ENCODE assay signal across 28 mouse cellular contexts in the genomic region with DNA sequence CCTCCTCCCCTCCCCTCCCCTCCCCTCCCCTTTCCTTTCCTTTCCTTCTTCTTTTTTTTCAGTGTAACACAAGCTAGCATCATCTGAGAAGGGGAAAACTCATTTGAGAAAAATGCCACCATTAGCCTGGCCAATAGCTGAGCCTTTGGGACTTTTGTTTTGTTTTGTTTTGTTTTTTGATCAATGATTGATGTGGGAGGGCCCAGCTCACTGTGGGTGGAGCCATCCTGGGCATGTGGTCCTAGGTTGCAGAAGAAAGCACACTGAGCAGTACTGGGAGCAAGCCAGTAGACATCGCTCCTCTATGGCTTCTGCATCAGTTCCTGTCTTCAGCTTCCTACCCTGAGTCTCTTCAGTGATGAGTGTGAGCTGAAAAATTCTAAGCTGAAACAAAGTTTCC. TPM values are rescaled to one million over a fixed set of nuclear protein-coding genes. Genes with fewer than 3 reads are reported as not detected.
"Had no signal": no experiment of that assay in that cellular context is flagged by ENCODE, and none has a peak within 500 bp of the region (broad histone marks: within the 10 kb centered on the region; RNA-seq: fewer than 3 reads in every experiment).

No protein-coding gene starts in this region.

- DNase-seq: gastrocnemius, postnatal 14 days; gastrocnemius, postnatal 36 days; heart, adult 11 months; heart, adult 2 months; heart, postnatal 14 days; heart, postnatal 36 days; kidney, adult 11 months; kidney, adult 2 months; kidney, adult 9 months; kidney, postnatal 14 days; layer of hippocampus, adult 9-11 months; layer of hippocampus, postnatal 36 days; left cerebral cortex, postnatal 4 days had no signal

- H3K4me2 ChIP-seq: heart, embryonic 11.5 days; heart, embryonic 13.5 days; heart, embryonic 15.5 days; hindbrain, embryonic 13.5 days; hindbrain, embryonic 15.5 days; kidney, embryonic 15.5 days; limb, embryonic 13.5 days; limb, embryonic 15.5 days; liver, embryonic 12.5 days had no signal

- ATAC-seq: hindbrain, postnatal 0 days; intestine, embryonic 16.5 days; liver, embryonic 12.5 days had no signal

- H3K27ac ChIP-seq: heart, adult 2 months; heart, embryonic 13.5 days; heart, embryonic 15.5 days; hindbrain, embryonic 13.5 days; hindbrain, embryonic 15.5 days; hindbrain, postnatal 0 days; kidney, embryonic 15.5 days; kidney, postnatal 0 days; limb, embryonic 13.5 days; limb, embryonic 15.5 days; liver, embryonic 12.5 days; liver, embryonic 14.5 days had no signal

- H3K27me3 ChIP-seq: heart, embryonic 15.5 days; hindbrain, embryonic 15.5 days; kidney, embryonic 15.5 days; limb, embryonic 13.5 days; limb, embryonic 15.5 days; liver, embryonic 12.5 days had no signal

- H3K4me1 ChIP-seq: heart, embryonic 13.5 days; hindbrain, embryonic 13.5 days; kidney, embryonic 15.5 days; limb, embryonic 13.5 days; liver, embryonic 12.5 days had no signal

- H3K9me3 ChIP-seq: heart, embryonic 13.5 days; heart, embryonic 15.5 days; hindbrain, embryonic 13.5 days; hindbrain, embryonic 15.5 days; kidney, embryonic 15.5 days; limb, embryonic 13.5 days; limb, embryonic 15.5 days; liver, embryonic 12.5 days had no signal

- H3K4me3 ChIP-seq: heart, adult 2 months; heart, embryonic 13.5 days; heart, embryonic 15.5 days; hindbrain, embryonic 13.5 days; hindbrain, embryonic 15.5 days; kidney, embryonic 15.5 days; limb, embryonic 13.5 days; limb, embryonic 15.5 days; liver, embryonic 12.5 days had no signal

- H3K9ac ChIP-seq: heart, embryonic 13.5 days; heart, embryonic 15.5 days; hindbrain, embryonic 13.5 days; hindbrain, embryonic 15.5 days; kidney, embryonic 15.5 days; limb, embryonic 13.5 days; limb, embryonic 15.5 days; liver, embryonic 12.5 days; liver, embryonic 14.5 days had no signal

- H3K36me3 ChIP-seq: heart, embryonic 13.5 days; heart, embryonic 15.5 days; hindbrain, embryonic 13.5 days; hindbrain, embryonic 15.5 days; kidney, embryonic 15.5 days; limb, embryonic 13.5 days; limb, embryonic 15.5 days; liver, embryonic 12.5 days had no signal

RNA-seq across cellular contexts. Expression of a gene that starts 9.2 kb away (rescaled TPM):
- total RNA-seq: gastrocnemius, adult 8-10 months; gastrocnemius, postnatal 36 days; heart, adult 2 months; heart, postnatal 14 days; heart, postnatal 36 days; liver, adult 2 months had no signal
